8 mouse cellular contexts compared by ENCODE assay signal in the genomic region with DNA sequence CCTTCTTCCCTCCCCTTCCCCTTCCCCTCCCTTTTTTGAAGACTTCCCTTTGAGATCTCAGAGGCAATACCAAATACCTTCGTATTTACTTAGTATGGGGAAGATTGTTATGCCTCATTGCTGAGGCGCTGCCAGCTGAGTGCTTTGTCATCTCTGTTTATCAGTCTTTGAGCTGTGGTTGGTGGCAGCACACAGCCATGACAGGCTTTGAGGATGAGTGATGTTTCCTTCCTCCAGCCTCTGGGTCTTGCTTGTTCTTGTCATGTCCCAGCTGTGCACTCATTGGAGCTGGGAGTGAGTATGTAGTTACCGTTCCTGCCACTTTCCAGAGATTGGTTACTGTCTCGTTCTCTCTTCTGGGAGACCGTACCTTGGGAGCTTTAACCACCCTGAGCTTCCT. TPM values are rescaled to one million over a fixed set of nuclear protein-coding genes. Genes with fewer than 3 reads are reported as not detected.
DNase-seq lines count a peak whose midpoint lies in the region; ATAC-seq lines count a peak whose summit lies in the region.

No protein-coding gene starts in this region.

- no peaks in the 10 kb centered on the region for H3K9me3 ChIP-seq in midbrain, embryonic 14.5 days (ENCODE audit: control insufficient read depth, low read length)

- WGBS in midbrain, embryonic 14.5 days = 82% methylated on average over 5 of the region's 5 CpGs

- no peak overlapping the region for H3K9ac ChIP-seq in midbrain, embryonic 14.5 days (replicated peaks; ENCODE audit: low read length)

- H3K4me2 ChIP-seq in midbrain, embryonic 14.5 days (ENCODE audit: low read length) = no peak overlapping the region

- no peak overlapping the region for H3K4me3 ChIP-seq in midbrain, embryonic 14.5 days (replicated peaks; ENCODE audit: low read depth, low read length)

- peak; percentile 30 for DNase-seq in spleen, adult 12 weeks (ENCODE audit: low spot score)
- no peak for DNase-seq in spleen, adult 18-20 months
- DNase-seq in c-Kit-negative CD71-positive TER-119-positive erythroid progenitor cells, embryonic 14.5 days (ENCODE audit: low read depth, low spot score) = peak; percentile 63
- DNase-seq in lung, postnatal 10 days = peak; percentile 76
- DNase-seq in thymus, postnatal 4 days = peak; percentile 40
- DNase-seq in gastrocnemius, postnatal 25 days = no peak
- DNase-seq in right cerebral cortex, postnatal 36 days (ENCODE audit: low spot score in 2 of 2) = no peak
- DNase-seq in midbrain, embryonic 14.5 days = no peak

- no peak for ATAC-seq in midbrain, embryonic 14.5 days (ENCODE audit: low FRiP score, low TSS enrichment)

- H3K27ac ChIP-seq in midbrain, embryonic 14.5 days (replicated peaks; ENCODE audit: low read depth, low read length) = no peak overlapping the region

- H3K27me3 ChIP-seq in midbrain, embryonic 14.5 days (ENCODE audit: control insufficient read depth, insufficient read depth, low read length) = no peaks in the 10 kb centered on the region

- peaks cover 7% of the 10 kb centered on the region; the same call in 1 of the 2 replicates for H3K4me1 ChIP-seq in midbrain, embryonic 14.5 days (ENCODE audit: control insufficient read depth, insufficient read depth, low read length)

- peaks cover 11% of the 10 kb centered on the region for H3K36me3 ChIP-seq in midbrain, embryonic 14.5 days (ENCODE audit: control insufficient read depth, insufficient read depth, low read length)

RNA-seq across cellular contexts. Expression of a gene that starts 9.1 kb away (rescaled TPM):
- 10 to 100 TPM; 17.6 to 22.9 TPM for total RNA-seq in gastrocnemius, postnatal 25 days (2021)
- polyA plus RNA-seq in midbrain, embryonic 14.5 days (2014; fragmentation: Nextera tagmentation; extraction: Ambion mirVana) = 76.0 and 117 TPM in 2 replicates

RNA-seq across cellular contexts. Expression of a gene that starts 15.2 kb away (rescaled TPM):
- 1 to 10 TPM; 4.8 to 5.7 TPM for total RNA-seq in gastrocnemius, postnatal 25 days (2021)
- polyA plus RNA-seq in midbrain, embryonic 14.5 days (2014; fragmentation: Nextera tagmentation; extraction: Ambion mirVana) = 19.3 and 23.7 TPM in 2 replicates

RNA-seq across cellular contexts. Expression of a gene that starts 39.9 kb away (rescaled TPM):
- 10 to 100 TPM; 15.3 to 16.1 TPM for total RNA-seq in gastrocnemius, postnatal 25 days (2021)
- 34.2 and 46.7 TPM in 2 replicates for polyA plus RNA-seq in midbrain, embryonic 14.5 days (2014; fragmentation: Nextera tagmentation; extraction: Ambion mirVana)

Comparison
In these comparisons a context has a peak if more than half of its experiments do, and no peak if none do; other contexts are left out.
1. DNase-seq: peak in spleen, adult 12 weeks (single experiment), c-Kit-negative CD71-positive TER-119-positive erythroid progenitor cells, embryonic 14.5 days (single experiment), lung, postnatal 10 days (single experiment) and thymus, postnatal 4 days (single experiment); none in spleen, adult 18-20 months (0 of 2), gastrocnemius, postnatal 25 days (single experiment), right cerebral cortex, postnatal 36 days (0 of 2) and midbrain, embryonic 14.5 days (single experiment).